Mouse (Mus musculus) kidney, postnatal 0 days (tissue): ENCODE data around the gene B4galt5. TPM values are rescaled to one million over a fixed set of nuclear protein-coding genes. Genes with fewer than 3 reads are reported as not detected.
"Not testable (repeated sequence)": the region's sequence is repeated elsewhere in the genome, so short reads cannot be mapped to it uniquely, and the experiment has no call there.

Experiments used
- ATAC-seq: fragments of 200-750 bp; cut with Nextera tagmentation; replicated peaks from 2 replicates; pipeline ENCODE4 v1.8.0; 2017; ENCODE audit warnings: low read depth, moderate number of reproducible peaks, moderate TSS enrichment, moderate library complexity; ENCODE audit not compliant: low FRiP score
- DNase-seq: peaks from one replicate; pipeline ENCODE4 v3.0.0-alpha.2; 2016; ENCODE audit warnings: low spot score
- H3K27ac ChIP-seq: fragments of 300-500 bp; sonication (generic); 2 replicates; pipeline ENCODE4 v1.5.1; 2014; ENCODE audit warnings: mild to moderate bottlenecking
- H3K27me3 ChIP-seq: fragments of 300-500 bp; sonication (generic); 2 replicates; pipeline ENCODE4 v1.6.1; 2014; ENCODE audit warnings: low read length, mixed read lengths; ENCODE audit not compliant: insufficient read depth
- H3K36me3 ChIP-seq: fragments of 300-500 bp; sonication (generic); 2 replicates; pipeline ENCODE4 v1.6.1; 2014; ENCODE audit warnings: low read length, mixed read lengths; ENCODE audit not compliant: insufficient read depth
- H3K4me1 ChIP-seq: fragments of 300-500 bp; sonication (generic); replicated peaks from 2 replicates; pipeline ENCODE4 v1.6.1; 2014; ENCODE audit warnings: antibody characterized with exemption, low read length, mixed read lengths; ENCODE audit not compliant: insufficient read depth
- H3K4me2 ChIP-seq: fragments of 300-500 bp; sonication (generic); 2 replicates; pipeline ENCODE4 v1.6.1; 2014; ENCODE audit warnings: mild to moderate bottlenecking, low read length, moderate library complexity, mixed read lengths
- H3K4me3 ChIP-seq: fragments of 300-500 bp; sonication (generic); replicated peaks from 2 replicates; pipeline ENCODE4 v1.5.1; 2014; ENCODE audit warnings: low read depth, low read length
- H3K9ac ChIP-seq: fragments of 300-500 bp; sonication (generic); 2 replicates; pipeline ENCODE4 v1.6.1; 2014; ENCODE audit warnings: low read depth, low read length
- H3K9me3 ChIP-seq: fragments of 300-500 bp; sonication (generic); replicated peaks from 2 replicates; pipeline ENCODE4 v1.6.1; 2016; ENCODE audit warnings: low read length, inconsistent platforms, mixed read lengths
- CTCF ChIP-seq: IDR thresholded peaks from 2 replicates; pipeline ENCODE4 v1.5.1; 2016; ENCODE audit warnings: antibody characterized with exemption, low read depth, mild to moderate bottlenecking, moderate library complexity
- WGBS: fragments of 180-500 bp; shearing (Covaris S2); extraction: QIAGEN DNeasy Blood & Tissue Kit; methylation state at CpG from one replicate; pipeline ENCODE4 v1.1.7; 2014; 5-methylcytosine and 5-hydroxymethylcytosine counted together
- polyA plus RNA-seq: library from polyadenylated mRNA; unstranded; fragments of >200 nt; fragmentation: Nextera tagmentation; extraction: Ambion mirVana; gene quantifications from 2 replicates; pipeline ENCODE4 v1.2.1, GENCODE M21; 2015

B4galt5 gene
- 19.5 and 22.6 TPM in 2 replicates for polyA plus RNA-seq

- ATAC-seq = peak; percentile 5
- H3K27me3 ChIP-seq = no peaks in the 10 kb centered on the region
- peaks cover 14% of the 10 kb centered on the region; the same call in 1 of the 2 replicates for H3K4me1 ChIP-seq
- H3K27ac ChIP-seq = peak within 1 kb of the TSS; percentile 91
- no peak for DNase-seq
- H3K4me3 ChIP-seq = peak within 1 kb of the TSS; percentile 83
- no peak for TF ChIP-seq CTCF
- H3K9ac ChIP-seq = peak within 1 kb of the TSS; percentile 89
- no peaks in the 10 kb centered on the region for H3K9me3 ChIP-seq
- WGBS = under 1% methylated on average over 66 of the region's 111 CpGs
- H3K36me3 ChIP-seq = no peaks in the 10 kb centered on the region
- H3K4me2 ChIP-seq = peak within 1 kb of the TSS; percentile 94
Observed at GRCm38 (mm10) chr2:167348376-167349282, at the start of gene B4galt5. B4galt5 (minus strand) TSS chr2:167349183.

GRCm38 (mm10) chr2:167396420-167396819, 47.4 kb upstream of the B4galt5 start:
- H3K4me2 ChIP-seq, ATAC-seq, DNase-seq, H3K27ac ChIP-seq, H3K9me3 ChIP-seq, H3K4me1 ChIP-seq, H3K4me3 ChIP-seq, H3K27me3 ChIP-seq, H3K9ac ChIP-seq, H3K36me3 ChIP-seq: not testable (repeated sequence)
- 94% methylated on average over 9 of the region's 9 CpGs for WGBS

GRCm38 (mm10) chr2:167394426-167394825, 45.4 kb upstream of the B4galt5 start:
- no peak overlapping the region for H3K9ac ChIP-seq
- H3K4me2 ChIP-seq = no peak overlapping the region
- TF ChIP-seq CTCF = no peak
- ATAC-seq (no peak), DNase-seq (no peak)
- H3K27ac ChIP-seq = no peak overlapping the region
- H3K4me1 ChIP-seq = no peaks in the 10 kb centered on the region
- H3K27me3 ChIP-seq = no peaks in the 10 kb centered on the region
- H3K36me3 ChIP-seq = no peaks in the 10 kb centered on the region
- H3K9me3 ChIP-seq = no peaks in the 10 kb centered on the region
- WGBS = 46% methylated on average over 7 of the region's 7 CpGs
- no peak overlapping the region for H3K4me3 ChIP-seq

GRCm38 (mm10) chr2:167386998-167387397, 38.0 kb upstream of the B4galt5 start:
- no peak for ATAC-seq
- Histone ChIP-seq H3K36me3 (no peaks in the 10 kb centered on the region), H3K9ac (no peak overlapping the region), H3K4me3 (no peak overlapping the region), H3K9me3 (no peaks in the 10 kb centered on the region), H3K4me2 (no peak overlapping the region), H3K27me3 (no peaks in the 10 kb centered on the region), H3K4me1 (peaks cover 7% of the 10 kb centered on the region), H3K27ac (no peak overlapping the region)
- no peak for TF ChIP-seq CTCF
- 75% methylated on average over 6 of the region's 6 CpGs for WGBS
- DNase-seq = no peak

GRCm38 (mm10) chr2:167386456-167386855, 37.5 kb upstream of the B4galt5 start:
- Histone ChIP-seq H3K36me3 (no peaks in the 10 kb centered on the region), H3K27ac (no peak overlapping the region), H3K9me3 (no peaks in the 10 kb centered on the region), H3K9ac (no peak overlapping the region), H3K27me3 (no peaks in the 10 kb centered on the region), H3K4me3 (no peak overlapping the region), H3K4me1 (peaks cover 7% of the 10 kb centered on the region), H3K4me2 (no peak overlapping the region)
- 87% methylated on average over 4 of the region's 4 CpGs for WGBS
- DNase-seq (no peak), ATAC-seq (no peak)
- TF ChIP-seq CTCF = no peak

GRCm38 (mm10) chr2:167383666-167384083, 34.7 kb upstream of the B4galt5 start:
- H3K9ac ChIP-seq = no peak overlapping the region
- no peak overlapping the region for H3K4me3 ChIP-seq
- 29% methylated on average over 13 of the region's 13 CpGs for WGBS
- H3K36me3 ChIP-seq = no peaks in the 10 kb centered on the region
- peak; percentile 36; the same call in 1 of the 2 replicates for ATAC-seq
- 0 out of 2 replicates have a peak overlapping the region, but pooled peaks have one; percentile 54 for H3K27ac ChIP-seq
- TF ChIP-seq CTCF = no peak
- no peaks in the 10 kb centered on the region for H3K9me3 ChIP-seq
- no peak overlapping the region for H3K4me2 ChIP-seq
- H3K27me3 ChIP-seq = no peaks in the 10 kb centered on the region
- H3K4me1 ChIP-seq = peaks cover 17% of the 10 kb centered on the region
- peak; percentile 76 for DNase-seq
